Mouse (Mus musculus) testis, adult 2 months (tissue): Measurements from ENCODE around the gene Ablim1.

Experiments used
- CTCF ChIP-seq: fragments of 200-500 bp; IDR thresholded peaks from 2 replicates; pipeline ENCODE4 v1.5.1; 2012; ENCODE audit warnings: low read depth, mild to moderate bottlenecking, inconsistent platforms, low read length, moderate library complexity; ENCODE audit not compliant: control insufficient read depth, insufficient read depth, insufficient replicate concordance
- POLR2A ChIP-seq: fragments of 200-500 bp; IDR thresholded peaks from 2 replicates; pipeline ENCODE4 v1.6.1; 2012; ENCODE audit warnings: low read depth, mild to moderate bottlenecking, inconsistent platforms, low read length, moderate library complexity; ENCODE audit not compliant: control insufficient read depth

DNA sequence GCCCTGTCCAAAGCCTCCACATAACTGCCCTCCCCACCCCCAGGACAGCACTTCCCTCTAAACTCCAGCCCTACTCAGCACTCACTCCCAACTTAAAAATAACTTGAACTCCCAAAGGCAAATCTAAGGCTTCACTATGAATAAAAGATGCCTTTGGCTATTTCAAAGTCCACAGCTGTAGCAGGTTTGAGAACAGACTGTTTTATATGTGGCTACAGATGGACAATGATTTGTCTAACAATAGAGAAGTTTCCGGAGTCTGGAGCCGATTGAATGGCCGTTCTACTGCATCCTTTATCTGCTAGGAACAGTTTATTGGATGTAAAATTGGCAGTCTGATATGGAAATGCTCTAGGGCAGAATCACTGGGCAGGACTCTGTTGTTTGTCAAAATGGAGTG lies 91.0 kb downstream of the Ablim1 start:
- TF ChIP-seq CTCF (no peak), POLR2A (no peak)
